Mouse (Mus musculus) hindlimb bud, embryonic 11.5 days (tissue): ENCODE measurements around the gene Naa40.

Experiments used
- DNase-seq: peaks from one replicate; pipeline ENCODE4 v3.0.0-alpha.2; 2012; ENCODE audit warnings: low read depth, low spot score; ENCODE audit errors: extremely low spot score

Gene Naa40

GRCm38 (mm10) chr19:7265478-7266191 lies 24.7 kb upstream of the Naa40 start:
- DNase-seq, result no peak

- no peak for DNase-seq
Measured at GRCm38 (mm10) chr19:7264766-7265331, 23.9 kb upstream of the Naa40 start.

GRCm38 (mm10) chr19:7264088-7264765 lies 23.2 kb upstream of the Naa40 start:
- DNase-seq, result no peak

- DNase-seq, result no peak
Measured at GRCm38 (mm10) chr19:7262592-7262991, 21.6 kb upstream of the Naa40 start.

- DNase-seq, result no peak
Measured at GRCm38 (mm10) chr19:7261964-7262363, 21.0 kb upstream of the Naa40 start.

- no peak for DNase-seq
Measured at GRCm38 (mm10) chr19:7261476-7261875, 20.5 kb upstream of the Naa40 start.

GRCm38 (mm10) chr19:7257881-7258280 lies 16.9 kb upstream of the Naa40 start:
- no peak for DNase-seq

- no peak for DNase-seq
Measured at GRCm38 (mm10) chr19:7246021-7246420, 5.0 kb upstream of the Naa40 start.

GRCm38 (mm10) chr19:7240291-7240690 lies 692 bp downstream of the Naa40 start:
- DNase-seq, result no peak

- DNase-seq, result no peak
Measured at GRCm38 (mm10) chr19:7239574-7239973, 1.4 kb downstream of the Naa40 start.

GRCm38 (mm10) chr19:7236742-7237141 lies 4.2 kb downstream of the Naa40 start:
- DNase-seq, result no peak

- no peak for DNase-seq
Measured at GRCm38 (mm10) chr19:7236011-7236410, 5.0 kb downstream of the Naa40 start.

- no peak for DNase-seq
Measured at GRCm38 (mm10) chr19:7235461-7235860, 5.5 kb downstream of the Naa40 start.

- DNase-seq, result no peak
Measured at GRCm38 (mm10) chr19:7234537-7235221, 6.3 kb downstream of the Naa40 start.

- no peak for DNase-seq
Measured at GRCm38 (mm10) chr19:7226511-7226914, 14.5 kb downstream of the Naa40 start.

- no peak for DNase-seq
Measured at GRCm38 (mm10) chr19:7225096-7225690, 15.8 kb downstream of the Naa40 start.

- no peak for DNase-seq
Measured at GRCm38 (mm10) chr19:7224253-7224652, 16.7 kb downstream of the Naa40 start.

- DNase-seq, result no peak
Measured at GRCm38 (mm10) chr19:7223488-7223887, 17.5 kb downstream of the Naa40 start.

- no peak for DNase-seq
Measured at GRCm38 (mm10) chr19:7222196-7222595, 18.8 kb downstream of the Naa40 start.

- DNase-seq, result no peak
Measured at GRCm38 (mm10) chr19:7218753-7219152, 22.2 kb downstream of the Naa40 start.

- no peak for DNase-seq
Measured at GRCm38 (mm10) chr19:7217926-7218267, 23.1 kb downstream of the Naa40 start.
